Mouse (Mus musculus) kidney, embryonic 14.5 days (tissue): ENCODE results near the gene Tm4sf19. TPM values are rescaled to one million over a fixed set of nuclear protein-coding genes. Genes with fewer than 3 reads are reported as not detected.

ENCODE experiments used
- ATAC-seq: fragments of 200-750 bp; cut with Nextera tagmentation; 2 replicates; pipeline ENCODE4 v1.8.0; 2017; ENCODE audit warnings: moderate number of reproducible peaks, mild to moderate bottlenecking, moderate TSS enrichment, moderate library complexity; ENCODE audit not compliant: low FRiP score, low TSS enrichment
- H3K27ac ChIP-seq: fragments of 300-500 bp; sonication (generic); 2 replicates; pipeline ENCODE4 v1.5.1; 2014; ENCODE audit warnings: low read depth, mild to moderate bottlenecking, low read length, moderate library complexity, mixed read lengths
- H3K27me3 ChIP-seq: fragments of 300-500 bp; sonication (generic); 2 replicates; pipeline ENCODE4 v1.6.1; 2014; ENCODE audit warnings: mild to moderate bottlenecking, low read length; ENCODE audit not compliant: control insufficient read depth, insufficient read depth
- H3K36me3 ChIP-seq: fragments of 300-500 bp; sonication (generic); 2 replicates; pipeline ENCODE4 v1.6.1; 2014; ENCODE audit warnings: low read length, mixed read lengths; ENCODE audit not compliant: control insufficient read depth, insufficient read depth
- H3K4me1 ChIP-seq: fragments of 300-500 bp; sonication (generic); 2 replicates; pipeline ENCODE4 v1.6.1; 2014; ENCODE audit warnings: low read length, mixed read lengths; ENCODE audit not compliant: control insufficient read depth, insufficient read depth
- H3K4me2 ChIP-seq: fragments of 300-500 bp; sonication (generic); replicated peaks from 2 replicates; pipeline ENCODE4 v1.6.1; 2014; ENCODE audit warnings: low read depth, mild to moderate bottlenecking, low read length
- H3K4me3 ChIP-seq: fragments of 300-500 bp; sonication (generic); 2 replicates; pipeline ENCODE4 v1.5.1; 2014; ENCODE audit warnings: mild to moderate bottlenecking, low read length
- H3K9ac ChIP-seq: fragments of 300-500 bp; sonication (generic); 2 replicates; pipeline ENCODE4 v1.6.1; 2014; ENCODE audit warnings: low read depth, mild to moderate bottlenecking, low read length, moderate library complexity
- H3K9me3 ChIP-seq: fragments of 300-500 bp; sonication (generic); 2 replicates; pipeline ENCODE4 v1.6.1; 2016; ENCODE audit warnings: low read length; ENCODE audit not compliant: control insufficient read depth
- WGBS: fragments of 180-500 bp; shearing (Covaris S2); extraction: QIAGEN DNeasy Blood & Tissue Kit; methylation state at CpG from one replicate; pipeline ENCODE4 v1.1.7; 2014; 5-methylcytosine and 5-hydroxymethylcytosine counted together
- polyA plus RNA-seq: library from polyadenylated mRNA; unstranded; fragments of >200 nt; fragmentation: Nextera tagmentation; extraction: Ambion mirVana; gene quantifications from 2 replicates; pipeline ENCODE4 v1.2.1, GENCODE M21; 2014

The Tm4sf19 gene
- polyA plus RNA-seq, 1 experiment from 2014 or later: not detected

DNA sequence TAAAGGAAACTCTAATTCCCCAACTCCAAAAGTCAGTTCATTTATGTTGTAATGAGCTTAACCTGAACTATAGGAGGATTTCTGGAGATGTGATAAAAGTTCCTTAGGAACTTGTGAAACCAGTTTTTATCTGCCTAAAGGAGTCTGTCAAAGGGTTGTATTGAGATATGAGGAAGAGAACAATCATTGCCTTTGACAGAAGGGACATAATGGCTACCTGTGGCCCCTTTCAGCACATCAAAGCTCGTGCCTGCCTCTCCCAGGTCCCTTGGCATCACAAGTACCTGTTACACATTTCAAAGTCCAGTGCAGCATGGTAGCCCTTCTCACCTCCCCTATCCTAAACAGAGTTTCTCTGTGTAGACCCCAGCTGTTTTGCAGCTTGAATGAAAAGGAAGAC is 17.2 kb downstream of the Tm4sf19 start:
- Histone ChIP-seq H3K36me3 (no peaks in the 10 kb centered on the region), H3K9ac (no peak overlapping the region), H3K4me2 (no peak overlapping the region), H3K9me3 (no peaks in the 10 kb centered on the region), H3K27me3 (no peaks in the 10 kb centered on the region), H3K4me1 (0 out of 2 replicates have a peak, but pooled peaks cover 4% of the 10 kb centered on the region), H3K27ac (no peak overlapping the region), H3K4me3 (no peak overlapping the region)
- no peak for ATAC-seq
- 67% methylated on average over 1 of the region's 1 CpGs for whole genome bisulfite sequencing

DNA sequence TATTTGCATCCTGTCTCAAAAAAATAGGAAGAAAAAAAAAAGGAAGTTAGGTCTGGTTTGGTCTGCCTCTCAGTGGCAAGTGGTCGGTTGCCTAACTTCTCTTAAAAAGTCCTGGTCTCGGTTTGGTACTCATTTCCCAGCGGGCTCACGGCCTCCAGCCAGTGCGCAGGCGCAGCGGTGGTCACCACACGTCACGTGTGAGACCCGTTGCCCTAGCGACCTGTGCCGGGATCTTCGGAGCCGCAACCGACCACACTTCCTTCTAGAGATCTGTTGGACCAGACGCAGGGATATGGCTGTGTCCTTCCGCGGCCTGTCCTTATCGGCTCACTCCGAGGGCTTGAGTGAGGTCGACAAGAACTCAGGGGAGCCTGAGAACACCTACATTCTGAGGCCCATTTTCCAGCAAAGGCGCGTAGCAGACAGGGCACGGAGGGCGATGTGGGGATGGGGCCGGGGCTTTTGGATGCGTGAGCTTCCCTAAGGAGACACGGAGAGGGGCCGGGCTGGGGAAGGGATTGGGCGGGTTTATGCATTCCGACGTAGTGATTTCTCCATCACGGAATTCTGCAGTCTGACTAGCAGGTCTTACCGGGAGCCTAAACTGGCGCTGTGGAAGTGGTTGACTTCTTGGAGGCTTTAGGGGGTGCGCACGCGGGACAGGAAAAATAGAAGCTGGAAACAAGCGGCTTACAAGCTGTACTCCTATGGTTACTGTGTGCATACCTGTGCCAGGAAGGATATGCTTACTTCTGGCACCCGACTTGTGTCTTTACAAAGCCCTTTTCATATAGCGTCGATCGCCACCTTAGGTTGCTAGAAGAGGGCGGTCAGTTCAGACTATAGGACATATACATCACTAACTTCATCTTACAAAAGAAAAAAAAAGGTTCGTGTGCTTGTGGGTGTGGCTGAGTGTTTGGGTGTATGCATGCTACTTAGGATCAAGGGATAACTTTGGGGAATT is 19.5 kb downstream of the Tm4sf19 start, which contains the start of gene Tctex1d2:
TSS of gene Tctex1d2 (plus strand) at position 186 of the 967 bp plus-strand sequence.
- H3K27me3 ChIP-seq: no peaks in the 10 kb centered on the region
- H3K9me3 ChIP-seq: no peaks in the 10 kb centered on the region
- H3K9ac ChIP-seq: peak within 1 kb of the TSS; percentile 75
- H3K4me3 ChIP-seq: peak within 1 kb of the TSS; percentile 69
- peak within 1 kb of the TSS; percentile 63 for H3K4me2 ChIP-seq
- H3K27ac ChIP-seq: peak within 1 kb of the TSS; percentile 92
- 1% methylated on average over 45 of the region's 45 CpGs for WGBS
- peak; percentile 96 for ATAC-seq
- H3K4me1 ChIP-seq: 0 out of 2 replicates have a peak, but pooled peaks cover 4% of the 10 kb centered on the region
- H3K36me3 ChIP-seq: no peaks in the 10 kb centered on the region

DNA sequence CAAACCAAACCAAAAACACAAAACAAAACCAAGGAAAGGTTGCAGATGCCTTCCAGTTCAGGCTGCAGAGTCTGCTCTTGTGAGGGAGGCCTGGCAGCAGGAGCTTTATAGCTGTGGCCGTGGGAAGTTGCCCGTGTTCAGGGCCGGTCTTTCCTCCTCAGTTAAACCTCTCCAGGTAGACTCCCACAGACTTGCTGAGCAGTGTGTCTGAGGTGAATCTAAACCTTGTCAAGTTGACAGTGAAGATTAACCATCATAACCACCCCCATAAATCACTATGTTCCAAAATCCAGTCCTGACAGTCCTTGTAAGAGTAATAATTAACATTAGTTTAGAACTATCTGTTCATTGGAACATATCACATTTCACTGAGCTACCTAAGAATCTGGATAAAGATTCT is 27.2 kb downstream of the Tm4sf19 start:
- Histone ChIP-seq H3K9ac (no peak overlapping the region), H3K36me3 (no peaks in the 10 kb centered on the region), H3K4me1 (0 out of 2 replicates have a peak, but pooled peaks cover 3% of the 10 kb centered on the region), H3K9me3 (no peaks in the 10 kb centered on the region), H3K27ac (no peak overlapping the region), H3K27me3 (no peaks in the 10 kb centered on the region), H3K4me2 (no peak overlapping the region), H3K4me3 (no peak overlapping the region)
- ATAC-seq: no peak
- 80% methylated on average over 3 of the region's 3 CpGs for WGBS

DNA sequence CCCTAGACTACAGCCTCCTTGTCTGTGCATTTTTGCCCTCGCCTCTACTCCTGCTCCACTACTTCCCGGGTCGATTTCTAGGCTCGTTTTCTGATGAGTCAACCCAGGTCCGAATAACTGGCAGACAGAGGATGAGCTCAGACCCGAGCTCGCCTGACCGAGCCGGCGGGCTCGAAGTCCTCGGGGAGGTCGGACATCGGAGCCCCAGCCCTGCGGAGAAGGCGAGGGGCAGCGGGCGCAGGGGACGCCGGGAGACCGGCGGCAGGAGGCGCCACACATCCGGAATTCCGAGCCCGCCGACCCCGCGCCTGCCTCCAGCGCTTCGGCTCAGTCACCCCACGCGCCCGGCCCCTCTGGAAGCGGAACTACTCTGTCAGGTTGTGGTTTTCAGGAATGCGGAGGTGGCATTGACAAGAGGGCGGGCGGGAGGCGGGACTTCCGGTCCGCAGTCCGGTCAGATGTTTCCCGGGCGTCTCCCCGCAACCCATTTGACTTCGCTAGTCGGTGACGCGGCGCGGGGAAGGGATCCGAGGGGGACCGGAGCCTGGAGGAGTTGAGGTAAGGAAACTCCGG is 30.3 kb downstream of the Tm4sf19 start, which contains the start of gene Pcyt1a:
TSS of gene Pcyt1a (plus strand) at position 448 of the 573 bp plus-strand sequence.
- Histone ChIP-seq H3K36me3 (no peaks in the 10 kb centered on the region), H3K4me3 (peak within 1 kb of the TSS; percentile 83), H3K27ac (peak within 1 kb of the TSS; percentile 82; the same call in 1 of the 2 replicates), H3K9me3 (no peaks in the 10 kb centered on the region), H3K27me3 (no peaks in the 10 kb centered on the region), H3K9ac (peak within 1 kb of the TSS; percentile 79), H3K4me2 (peak within 1 kb of the TSS; percentile 93), H3K4me1 (0 out of 2 replicates have a peak, but pooled peaks cover 3% of the 10 kb centered on the region)
- peak; percentile 98 for ATAC-seq
- WGBS: under 1% methylated on average over 49 of the region's 54 CpGs

DNA sequence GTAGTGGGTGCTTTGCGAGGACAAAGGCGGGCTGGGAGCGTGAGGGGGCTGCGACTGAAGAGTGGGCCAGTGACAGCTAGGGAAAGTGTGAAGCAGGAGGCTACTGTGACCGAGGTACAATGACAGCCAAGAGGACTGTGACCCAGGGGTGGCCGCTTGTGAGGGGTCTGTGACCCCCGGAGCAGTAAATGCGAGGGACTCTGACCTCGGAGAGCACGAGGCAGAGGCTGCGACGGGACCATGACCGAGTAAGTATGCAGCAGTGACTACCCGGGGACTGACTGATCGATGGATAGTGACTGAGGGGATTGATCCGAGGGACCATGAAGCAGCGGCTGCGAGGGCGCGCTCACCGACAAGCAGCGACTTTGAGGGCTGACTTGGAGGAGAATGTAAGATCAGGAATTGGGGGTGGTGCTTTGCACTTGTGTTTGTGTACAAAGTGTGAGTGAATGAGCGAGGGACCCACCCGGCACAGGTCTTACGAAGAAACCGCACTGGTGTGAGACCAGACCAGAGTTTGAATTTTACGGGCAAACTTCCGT is 30.8 kb downstream of the Tm4sf19 start:
- Histone ChIP-seq H3K4me2 (peak overlapping the region; percentile 93), H3K9ac (peak overlapping the region; percentile 79), H3K36me3 (no peaks in the 10 kb centered on the region), H3K9me3 (no peaks in the 10 kb centered on the region), H3K4me3 (peak overlapping the region; percentile 83), H3K4me1 (0 out of 2 replicates have a peak, but pooled peaks cover 3% of the 10 kb centered on the region), H3K27ac (peak overlapping the region; percentile 30; the same call in 1 of the 2 replicates), H3K27me3 (no peaks in the 10 kb centered on the region)
- 2% methylated on average over 28 of the region's 28 CpGs for WGBS
- peak; percentile 8; the same call in 1 of the 2 replicates for ATAC-seq

DNA sequence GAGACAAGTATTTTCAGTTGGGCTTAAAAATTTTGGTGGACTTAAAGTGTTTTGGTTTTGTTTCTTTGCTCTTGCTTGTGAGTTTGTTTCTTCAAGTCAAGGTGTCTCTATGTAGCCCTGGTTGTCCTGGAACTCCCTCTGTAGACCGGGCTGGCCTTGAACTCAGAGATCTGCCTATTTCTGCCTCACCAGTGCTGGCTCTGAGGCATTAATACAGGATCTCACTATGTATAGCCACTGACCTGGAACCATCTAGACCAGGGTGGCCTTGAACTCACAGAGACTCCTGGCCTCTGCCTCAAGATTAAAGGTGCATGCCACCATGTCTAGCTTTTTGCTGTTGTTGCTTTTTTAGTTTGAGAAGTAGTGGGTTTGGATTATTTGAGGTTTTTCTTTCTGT is 31.6 kb downstream of the Tm4sf19 start:
- H3K27ac ChIP-seq: no peak overlapping the region
- H3K4me1 ChIP-seq: 0 out of 2 replicates have a peak, but pooled peaks cover 3% of the 10 kb centered on the region
- no peak overlapping the region for H3K9ac ChIP-seq
- ATAC-seq: no peak
- H3K36me3 ChIP-seq: no peaks in the 10 kb centered on the region
- H3K9me3 ChIP-seq: no peaks in the 10 kb centered on the region
- H3K27me3 ChIP-seq: no peaks in the 10 kb centered on the region
- no peak overlapping the region; the same call in 1 of the 2 replicates for H3K4me3 ChIP-seq
- 88% methylated on average over 1 of the region's 1 CpGs for WGBS
- H3K4me2 ChIP-seq: peak overlapping the region; percentile 93; the same call in 1 of the 2 replicates

DNA sequence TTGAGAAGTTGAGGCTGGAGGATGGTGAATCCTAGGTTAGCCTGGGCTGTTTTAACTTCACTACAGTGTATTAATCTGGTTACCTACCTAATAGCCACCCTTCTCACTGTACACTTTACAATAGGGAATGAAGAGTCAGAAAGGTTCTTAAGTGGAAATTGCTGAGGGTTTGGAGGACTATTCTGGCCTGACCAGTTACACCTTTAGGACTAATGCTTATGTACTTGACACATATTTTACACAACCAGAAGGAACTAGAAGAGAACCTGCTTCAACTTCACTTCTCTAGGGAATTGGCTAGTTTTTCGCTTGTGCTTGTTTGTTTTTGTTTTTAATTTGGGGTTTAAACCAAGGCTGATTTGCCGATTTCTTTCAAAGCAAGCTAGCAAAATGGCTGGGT is 32.8 kb downstream of the Tm4sf19 start:
- no peak overlapping the region for H3K27ac ChIP-seq
- no peak overlapping the region for H3K4me3 ChIP-seq
- H3K36me3 ChIP-seq: no peaks in the 10 kb centered on the region
- 0 out of 2 replicates have a peak, but pooled peaks cover 3% of the 10 kb centered on the region for H3K4me1 ChIP-seq
- no peak for ATAC-seq
- 79% methylated on average over 2 of the region's 2 CpGs for WGBS
- H3K9me3 ChIP-seq: no peaks in the 10 kb centered on the region
- H3K27me3 ChIP-seq: no peaks in the 10 kb centered on the region
- no peak overlapping the region for H3K9ac ChIP-seq
- H3K4me2 ChIP-seq: no peak overlapping the region

DNA sequence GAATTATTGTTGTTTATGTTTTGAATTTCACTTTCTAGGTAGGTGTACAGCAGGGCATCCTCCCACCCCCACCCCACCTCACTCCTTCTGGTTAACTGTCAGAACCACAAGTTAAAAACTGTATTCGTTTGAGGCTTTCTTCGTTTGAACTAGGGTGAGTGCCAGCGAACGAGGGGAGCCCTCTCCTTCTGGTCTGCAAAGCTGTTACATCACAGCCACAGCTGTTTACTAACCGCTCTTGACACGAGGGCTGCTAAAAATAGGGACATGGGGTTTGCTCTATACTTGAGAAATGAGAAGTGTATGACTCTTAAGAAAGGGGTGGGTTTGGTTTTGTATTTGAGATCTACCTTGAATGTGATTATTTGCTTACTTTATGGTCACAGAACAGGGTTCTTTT is 33.8 kb downstream of the Tm4sf19 start:
- no peaks in the 10 kb centered on the region for H3K36me3 ChIP-seq
- no peak overlapping the region for H3K27ac ChIP-seq
- H3K9me3 ChIP-seq: no peaks in the 10 kb centered on the region
- H3K4me1 ChIP-seq: 0 out of 2 replicates have a peak, but pooled peaks cover 3% of the 10 kb centered on the region
- ATAC-seq: no peak
- H3K4me3 ChIP-seq: no peak overlapping the region
- H3K27me3 ChIP-seq: no peaks in the 10 kb centered on the region
- no peak overlapping the region for H3K9ac ChIP-seq
- no peak overlapping the region for H3K4me2 ChIP-seq
- WGBS: 55% methylated on average over 6 of the region's 6 CpGs
